Mouse (Mus musculus) CH12.LX (cell line): ENCODE measurements around the gene Clic5. TPM values are rescaled to one million over a fixed set of nuclear protein-coding genes. Genes with fewer than 3 reads are reported as not detected.

Source experiments
- DNase-seq: peaks from one replicate; pipeline ENCODE4 v3.0.0-alpha.2; 2013; ENCODE audit errors: extremely low read depth
- H3K27ac ChIP-seq: 2 replicates; pipeline ENCODE4 v1.5.1; 2012; ENCODE audit warnings: low read depth, mild to moderate bottlenecking, control low read depth, moderate library complexity; ENCODE audit not compliant: insufficient read depth
- H3K27me3 ChIP-seq: replicated peaks from 2 replicates; pipeline ENCODE3; 2012; ENCODE audit warnings: inconsistent platforms
- H3K36me3 ChIP-seq, 2 experiments: replicated peaks in 1 of 2; 2 replicates each; pipeline versions ENCODE3 to v1.6.1; 2012; ENCODE audit warnings: inconsistent platforms in 1 of 2, low read length in 1 of 2, mild to moderate bottlenecking in 1 of 2, mixed read lengths in 1 of 2, moderate library complexity in 1 of 2; ENCODE audit not compliant: control insufficient read depth in 1 of 2, insufficient read depth in 1 of 2
- H3K4me1 ChIP-seq, 2 experiments: 2 replicates each; pipeline ENCODE4 v1.6.1; 2012; ENCODE audit warnings: inconsistent platforms in 1 of 2, moderate library complexity in 1 of 2; ENCODE audit not compliant: insufficient read depth in 2 of 2, control insufficient read depth in 1 of 2
- H3K4me2 ChIP-seq: 2 replicates; pipeline ENCODE4 v1.6.1; 2012; ENCODE audit warnings: low read depth, mild to moderate bottlenecking, control low read depth; ENCODE audit not compliant: poor library complexity, insufficient read depth, severe bottlenecking
- H3K4me3 ChIP-seq, 3 experiments: fragments of 150-350 bp in 1 of 3; sonication (generic) in 1 of 3; replicated peaks in 1 of 3; 2 replicates each; pipeline versions ENCODE3 to v1.5.1; 2011 to 2012; ENCODE audit warnings: low read depth in 2 of 3, low read length in 2 of 3, mild to moderate bottlenecking in 2 of 3, moderate library complexity in 2 of 3, control low read depth in 1 of 3, improper control_type of control experiment in 1 of 3, inconsistent platforms in 1 of 3, mixed read lengths in 1 of 3; ENCODE audit not compliant: poor library complexity in 1 of 3
- H3K79me2 ChIP-seq: replicated peaks from 2 replicates; pipeline ENCODE4 v1.6.1; 2012; ENCODE audit warnings: mild to moderate bottlenecking, moderate library complexity; ENCODE audit not compliant: control insufficient read depth, poor library complexity, insufficient read depth, severe bottlenecking; ENCODE audit errors: extremely low read depth
- H3K9ac ChIP-seq: 2 replicates; pipeline ENCODE4 v1.6.1; 2012; ENCODE audit warnings: low read depth, mild to moderate bottlenecking, control low read depth, moderate library complexity; ENCODE audit not compliant: insufficient read depth
- H3K9me3 ChIP-seq: replicated peaks from 2 replicates; pipeline ENCODE3; 2012; ENCODE audit warnings: low read length, inconsistent platforms, mixed read lengths
- CHD1 ChIP-seq: IDR thresholded peaks from 2 replicates; pipeline ENCODE4 v1.6.1; 2012; ENCODE audit warnings: low read depth, low read length, improper control_type of control experiment, inconsistent platforms
- ELF1 ChIP-seq: IDR thresholded peaks from 2 replicates; pipeline ENCODE4 v1.6.1; 2014; ENCODE audit warnings: low read depth, mild to moderate bottlenecking, inconsistent platforms, low read length, improper control_type of control experiment
- EP300 ChIP-seq: IDR thresholded peaks from 2 replicates; pipeline ENCODE4 v1.6.1; 2011; ENCODE audit warnings: low read length, improper control_type of control experiment
- ETS1 ChIP-seq: conservative IDR thresholded peaks from 2 replicates; pipeline ENCODE4 v1.6.1; 2012; ENCODE audit warnings: low read depth, mild to moderate bottlenecking, inconsistent platforms, low read length, improper control_type of control experiment, moderate library complexity
- GABPA ChIP-seq: IDR thresholded peaks from 2 replicates; pipeline ENCODE4 v1.6.1; 2012; ENCODE audit warnings: low read depth, low read length, improper control_type of control experiment, inconsistent platforms; ENCODE audit not compliant: insufficient replicate concordance
- JUN ChIP-seq: IDR thresholded peaks from 2 replicates; pipeline ENCODE4 v1.6.1; 2011; ENCODE audit warnings: low read depth, mild to moderate bottlenecking, low read length, improper control_type of control experiment, moderate library complexity; ENCODE audit not compliant: insufficient read depth
- JUND ChIP-seq: conservative IDR thresholded peaks from 2 replicates; pipeline ENCODE4 v1.6.1; 2011; ENCODE audit warnings: low read depth, low read length, improper control_type of control experiment
- KAT2A ChIP-seq: IDR thresholded peaks from 2 replicates; pipeline ENCODE4 v1.6.1; 2012; ENCODE audit warnings: low read length, improper control_type of control experiment, inconsistent platforms; ENCODE audit not compliant: insufficient replicate concordance
- MAFK ChIP-seq: IDR thresholded peaks from 2 replicates; pipeline ENCODE4 v1.6.1; 2011; ENCODE audit warnings: low read length, improper control_type of control experiment; ENCODE audit not compliant: insufficient replicate concordance
- MAX ChIP-seq: IDR thresholded peaks from 2 replicates; pipeline ENCODE4 v1.6.1; 2011; ENCODE audit warnings: low read length, improper control_type of control experiment
- MEF2A ChIP-seq: IDR thresholded peaks from 2 replicates; pipeline ENCODE4 v1.6.1; 2014; ENCODE audit warnings: low read depth, mild to moderate bottlenecking, inconsistent platforms, low read length, improper control_type of control experiment, borderline replicate concordance
- MXI1 ChIP-seq: IDR thresholded peaks from 2 replicates; pipeline ENCODE4 v1.6.1; 2011; ENCODE audit warnings: mild to moderate bottlenecking, low read depth, low read length, improper control_type of control experiment
- NELFE ChIP-seq: IDR thresholded peaks from 2 replicates; pipeline ENCODE4 v1.6.1; 2011; ENCODE audit warnings: low read depth, low read length, improper control_type of control experiment
- PAX5 ChIP-seq: IDR thresholded peaks from 2 replicates; pipeline ENCODE4 v1.6.1; 2012; ENCODE audit warnings: low read length, inconsistent platforms, mixed read lengths
- POLR2A ChIP-seq: IDR thresholded peaks from 2 replicates; pipeline ENCODE4 v1.6.1; 2011; ENCODE audit warnings: low read depth, mild to moderate bottlenecking, improper control_type of control experiment, low read length
- RAD21 ChIP-seq: IDR thresholded peaks from 2 replicates; pipeline ENCODE4 v1.6.1; 2011; ENCODE audit warnings: low read depth, mild to moderate bottlenecking, low read length, improper control_type of control experiment, moderate library complexity
- RCOR1 ChIP-seq: conservative IDR thresholded peaks from 2 replicates; pipeline ENCODE4 v1.6.1; 2012; ENCODE audit warnings: low read depth, mild to moderate bottlenecking, inconsistent platforms, low read length, improper control_type of control experiment
- SMC3 ChIP-seq: IDR thresholded peaks from 2 replicates; pipeline ENCODE4 v1.6.1; 2011; ENCODE audit warnings: low read depth, low read length, improper control_type of control experiment
- TBP ChIP-seq: conservative IDR thresholded peaks from 2 replicates; pipeline ENCODE4 v1.6.1; 2011; ENCODE audit warnings: low read depth, low read length, improper control_type of control experiment
- UBTF ChIP-seq: IDR thresholded peaks from 2 replicates; pipeline ENCODE4 v1.6.1; 2012; ENCODE audit warnings: low read depth, mild to moderate bottlenecking, inconsistent platforms, low read length, improper control_type of control experiment, moderate library complexity
- USF1 ChIP-seq: IDR thresholded peaks from 2 replicates; pipeline ENCODE4 v1.6.1; 2014; ENCODE audit warnings: low read depth, mild to moderate bottlenecking, inconsistent platforms, low read length, improper control_type of control experiment
- ZC3H11A ChIP-seq: IDR thresholded peaks from 2 replicates; pipeline ENCODE4 v1.6.1; 2012; ENCODE audit warnings: low read depth, mild to moderate bottlenecking, inconsistent platforms, low read length, improper control_type of control experiment
- ZMIZ1 ChIP-seq: IDR thresholded peaks from 2 replicates; pipeline ENCODE4 v1.6.1; 2012; ENCODE audit warnings: low read depth, mild to moderate bottlenecking, inconsistent platforms, low read length, improper control_type of control experiment
- ZNF384 ChIP-seq: IDR thresholded peaks from 2 replicates; pipeline ENCODE4 v1.6.1; 2012; ENCODE audit warnings: low read depth, low read length, improper control_type of control experiment, inconsistent platforms
- dilution Hi-C: fragments of 300-500 bp; cut with MboI; formaldehyde crosslinking; loops from 2 replicates; pipeline ENCODE4 v1.14.3; 2020; ENCODE audit warnings: low sequenced_read_pairs; ENCODE audit not compliant: extremely low pct_unique_long_range_greater_than_20kb, extremely low pct_ligation_motif_present
- in situ Hi-C: fragments of 300-500 bp; cut with MboI; formaldehyde crosslinking; loops from 3 replicates; pipeline ENCODE4 v1.14.3; 2019; ENCODE audit warnings: low sequenced_read_pairs, low pct_ligation_motif_present, low pct_unique_long_range_greater_than_20kb, mixed read lengths
- polyA plus RNA-seq: library from polyadenylated mRNA; unstranded; fragments of >175 nt; gene quantifications from 2 replicates; pipeline ENCODE4 v1.2.1, GENCODE M21; 2012; ENCODE audit warnings: low read depth; ENCODE audit not compliant: insufficient read length
- total RNA-seq, 2 experiments: library from RNA; depleted of rRNA; stranded (reverse); fragments of 300-350 nt in 1 of 2; fragments of >200 nt in 1 of 2; gene quantifications; 2 replicates each; pipeline ENCODE4 v1.2.3; 2012 to 2014

Gene Clic5
- total and polyA plus RNA-seq, 3 experiments: not detected

DNA sequence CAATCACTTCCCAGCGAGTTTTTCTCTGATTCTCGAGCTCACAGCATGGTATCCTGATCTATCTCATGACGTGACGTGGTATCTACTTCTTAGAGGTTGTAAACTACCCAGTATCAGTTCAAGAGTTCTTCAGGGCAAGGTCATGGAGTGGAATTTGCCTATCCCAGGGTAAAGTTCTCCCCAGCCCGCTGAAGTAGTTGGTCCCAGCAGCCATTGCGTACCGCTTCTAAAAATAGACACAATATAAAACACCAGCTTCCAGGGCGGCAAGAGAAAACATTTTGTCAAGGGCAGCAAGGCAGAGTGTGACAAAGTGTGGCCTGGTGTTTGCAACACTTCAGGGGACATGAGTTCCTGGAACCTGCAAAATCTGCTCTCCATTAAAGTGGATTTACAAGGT is 36.5 kb upstream of the Clic5 start:
- no peak for DNase-seq
- Histone ChIP-seq H3K79me2 (no peaks in the 10 kb centered on the region), H3K9me3 (peaks cover 3% of the 10 kb centered on the region), H3K27me3 (peaks cover 54% of the 10 kb centered on the region), H3K4me2 (no peak overlapping the region), H3K27ac (no peak overlapping the region), H3K4me1 (no peaks in the 10 kb centered on the region), H3K36me3 (no peaks in the 10 kb centered on the region), H3K4me3 (no peak overlapping the region), H3K9ac (no peak overlapping the region)
- TF ChIP-seq ZNF384 (no peak), SMC3 (no peak), KAT2A (no peak), PAX5 (no peak), ELF1 (no peak), JUND (no peak), MAFK (no peak), RCOR1 (no peak), MEF2A (no peak), RAD21 (no peak), ZMIZ1 (no peak), EP300 (no peak), GABPA (no peak), NELFE (no peak), USF1 (no peak), JUN (no peak)
- dilution Hi-C loops (no loop called here), in situ Hi-C loops (loop anchor here (10.0 kb wide), 1 partner anchor 103 kb away; no protein-coding TSS in a partner anchor)

DNA sequence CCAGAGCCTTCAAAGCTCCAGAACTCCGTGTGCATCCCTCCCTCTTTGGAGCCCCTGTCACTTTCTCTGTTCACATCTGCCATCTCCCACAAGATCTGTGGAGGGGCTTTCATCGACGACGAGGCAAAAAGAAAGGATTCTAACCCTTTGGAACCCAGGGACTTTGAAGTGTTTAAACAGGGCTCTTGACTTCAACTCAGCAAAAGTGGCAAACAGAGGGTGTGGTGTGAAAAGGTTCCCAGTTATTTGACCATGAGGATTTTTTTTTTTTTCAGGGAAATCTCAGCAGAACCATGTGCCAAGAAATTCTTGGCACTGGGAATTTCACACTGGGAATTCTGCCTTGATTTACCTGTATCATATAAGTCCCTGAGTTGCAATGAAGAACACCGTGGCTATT is 34.5 kb upstream of the Clic5 start:
- no peaks in the 10 kb centered on the region for H3K36me3 ChIP-seq
- H3K79me2 ChIP-seq: no peaks in the 10 kb centered on the region
- no peak for DNase-seq
- peaks cover 46% of the 10 kb centered on the region for H3K27me3 ChIP-seq
- no peak overlapping the region for H3K4me2 ChIP-seq
- in situ Hi-C loops (loop anchor here (10.0 kb wide), 1 partner anchor 101 kb away; no protein-coding TSS in a partner anchor), dilution Hi-C loops (no loop called here)
- no peak overlapping the region for H3K27ac ChIP-seq
- no peak overlapping the region for H3K9ac ChIP-seq
- no peak for TF ChIP-seq MEF2A
- no peak for TF ChIP-seq POLR2A
- TF ChIP-seq ZMIZ1: no peak
- TF ChIP-seq ETS1: no peak
- no peak for TF ChIP-seq MXI1
- TF ChIP-seq USF1: no peak
- TF ChIP-seq RAD21: no peak
- no peak for TF ChIP-seq KAT2A
- no peak for TF ChIP-seq EP300
- TF ChIP-seq MAFK: no peak
- no peak for TF ChIP-seq GABPA
- no peak for TF ChIP-seq UBTF
- no peak for TF ChIP-seq MAX
- TF ChIP-seq CHD1: no peak
- TF ChIP-seq TBP: no peak
- no peak for TF ChIP-seq ELF1
- no peak for TF ChIP-seq JUND
- no peak for TF ChIP-seq ZC3H11A
- no peak overlapping the region for H3K4me3 ChIP-seq
- H3K4me1 ChIP-seq: no peaks in the 10 kb centered on the region
- H3K9me3 ChIP-seq: peaks cover 3% of the 10 kb centered on the region
